Comparison of ENCODE assay signal across 29 mouse cellular contexts in genomic region chr2:151777366-151777765, GRCm38 (mm10).
"Had no signal": no experiment of that assay in that cellular context is flagged by ENCODE, and none has a peak within 500 bp of the region (broad histone marks: within the 10 kb centered on the region; RNA-seq: fewer than 3 reads in every experiment).

No protein-coding gene starts in this region.

- DNase-seq: heart, postnatal 10 days; heart, postnatal 14 days; heart, postnatal 36 days; kidney, adult 11 months; kidney, adult 18-20 months; kidney, adult 2 months; kidney, adult 8-10 months; kidney, adult 9 months; kidney, postnatal 10 days; kidney, postnatal 14 days; kidney, postnatal 25 days; kidney, postnatal 36 days; kidney, postnatal 4 days; layer of hippocampus, adult 9-11 months; layer of hippocampus, postnatal 36 days had no signal

- H3K4me3 ChIP-seq: heart, embryonic 12.5 days; heart, embryonic 13.5 days; heart, embryonic 15.5 days; hindbrain, embryonic 10.5 days; hindbrain, embryonic 12.5 days; hindbrain, embryonic 13.5 days; hindbrain, embryonic 15.5 days; intestine, embryonic 15.5 days; kidney, embryonic 15.5 days; layer of hippocampus, adult 2 months; left cerebral cortex, adult 2 months had no signal

- H3K36me3 ChIP-seq: heart, embryonic 12.5 days; heart, embryonic 13.5 days; heart, embryonic 15.5 days; hindbrain, embryonic 10.5 days; hindbrain, embryonic 12.5 days; hindbrain, embryonic 13.5 days; hindbrain, embryonic 15.5 days; intestine, embryonic 15.5 days; kidney, embryonic 15.5 days had no signal

- H3K27ac ChIP-seq: heart, embryonic 13.5 days; heart, embryonic 15.5 days; hindbrain, embryonic 10.5 days; hindbrain, embryonic 12.5 days; hindbrain, embryonic 13.5 days; hindbrain, embryonic 14.5 days; hindbrain, embryonic 15.5 days; hindbrain, postnatal 0 days; intestine, embryonic 15.5 days; kidney, embryonic 15.5 days; kidney, postnatal 0 days; layer of hippocampus, adult 2 months; left cerebral cortex, adult 2 months had no signal

- H3K27me3 ChIP-seq: hindbrain, embryonic 12.5 days; hindbrain, embryonic 15.5 days; intestine, embryonic 15.5 days had no signal

- H3K9ac ChIP-seq: heart, embryonic 12.5 days; heart, embryonic 13.5 days; heart, embryonic 15.5 days; hindbrain, embryonic 12.5 days; hindbrain, embryonic 13.5 days; hindbrain, embryonic 14.5 days; hindbrain, embryonic 15.5 days; intestine, embryonic 15.5 days; kidney, embryonic 15.5 days had no signal

- H3K9me3 ChIP-seq: heart, embryonic 12.5 days; heart, embryonic 13.5 days; heart, embryonic 15.5 days; hindbrain, embryonic 10.5 days; hindbrain, embryonic 12.5 days; hindbrain, embryonic 13.5 days; hindbrain, embryonic 15.5 days; intestine, embryonic 15.5 days; kidney, embryonic 15.5 days had no signal

- H3K4me1 ChIP-seq: heart, embryonic 12.5 days; heart, embryonic 13.5 days; heart, embryonic 15.5 days; hindbrain, embryonic 13.5 days; hindbrain, embryonic 15.5 days; intestine, embryonic 15.5 days; kidney, embryonic 15.5 days had no signal
